Mouse (Mus musculus): Measurements from ENCODE around the gene Apoc1.
A peak's percentile ranks its signal among the peaks of the same experiment; 100 is the strongest.

Gene Apoc1

DNA sequence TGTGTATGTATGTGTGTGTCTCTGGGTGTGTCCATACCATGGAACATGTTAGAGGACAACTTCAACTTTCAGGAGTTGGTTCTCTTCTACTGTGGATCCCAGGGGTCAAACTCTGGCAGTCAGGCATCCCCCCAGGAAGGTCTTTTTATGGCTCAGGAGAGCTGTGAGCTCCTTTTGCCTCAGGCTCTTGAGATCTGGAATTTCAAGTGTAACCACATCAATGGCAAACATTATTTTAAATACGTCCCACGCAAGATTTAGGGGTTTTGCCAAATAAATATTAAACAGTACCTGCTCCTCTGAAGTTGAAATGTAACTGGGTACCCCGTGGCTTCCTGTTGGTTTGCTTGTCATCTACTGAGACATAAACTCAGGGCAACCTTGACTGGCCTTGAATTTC is 9.5 kb downstream of the Apoc1 start:
- no peak for DNase-seq (ENCODE audit: low read depth, low spot score)
- H3K27me3 ChIP-seq (ENCODE audit: control insufficient read depth, insufficient read depth, low read length, poor library complexity, severe bottlenecking): no peaks in the 10 kb centered on the region
- H3K36me3 ChIP-seq (ENCODE audit: control insufficient read depth, insufficient read depth, low read length, poor library complexity, severe bottlenecking): no peaks in the 10 kb centered on the region

DNA sequence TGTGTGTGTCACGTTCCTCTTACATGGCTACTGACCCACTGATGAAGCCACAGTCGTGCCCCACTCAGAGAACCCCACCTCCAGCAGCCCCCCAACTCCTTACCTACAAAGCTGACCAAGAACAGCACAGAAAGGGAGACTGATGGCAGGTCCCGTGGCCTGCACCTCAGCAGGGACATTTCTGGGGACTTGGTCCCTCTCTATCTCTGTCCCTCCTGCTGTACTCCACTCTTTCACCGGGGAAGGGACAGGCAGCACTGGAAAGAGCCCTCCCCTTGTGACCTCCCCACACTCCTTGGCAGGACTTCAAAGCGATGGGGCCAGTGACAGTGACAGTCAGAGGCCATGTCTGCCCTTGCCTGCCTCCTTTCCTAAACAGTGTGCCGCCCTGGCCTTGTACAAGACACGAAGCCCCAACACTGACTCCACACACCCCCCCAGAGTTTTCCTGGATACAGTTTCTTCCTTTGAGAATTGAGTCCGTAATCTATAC is 11.2 kb downstream of the Apoc1 start, which contains the start of the genes Gm44805 and Apoc4:
Gm44805 (minus strand) TSS at position 222 of the 493 bp plus-strand sequence.
Apoc4 (minus strand) TSS at position 278 of the 493 bp plus-strand sequence.
- no peaks in the 10 kb centered on the region for H3K36me3 ChIP-seq (ENCODE audit: control insufficient read depth, insufficient read depth, low read length, poor library complexity, severe bottlenecking)
- no peak for DNase-seq (ENCODE audit: low read depth, low spot score)
- no peaks in the 10 kb centered on the region for H3K27me3 ChIP-seq (ENCODE audit: control insufficient read depth, insufficient read depth, low read length, poor library complexity, severe bottlenecking)

DNA sequence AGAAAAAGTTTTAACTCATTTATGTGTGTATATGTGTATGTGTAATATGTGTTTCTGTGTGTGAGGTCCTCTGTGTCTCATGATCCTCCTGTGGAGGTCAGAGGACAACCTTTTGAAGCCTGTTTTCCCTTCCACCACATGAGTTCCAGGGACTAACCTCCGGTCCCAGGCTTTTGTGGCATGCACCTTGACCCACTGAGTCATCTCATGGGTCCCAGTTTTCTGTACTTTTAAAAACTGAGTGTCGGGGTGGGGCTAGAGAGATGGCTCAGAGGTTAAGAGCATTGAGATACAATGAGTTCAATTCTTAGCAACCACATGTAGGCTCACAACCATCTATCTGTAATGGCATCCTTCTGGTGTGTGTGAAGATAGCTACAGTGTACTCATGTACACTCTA is 11.8 kb downstream of the Apoc1 start:
- Histone ChIP-seq H3K27me3 (ENCODE audit: control insufficient read depth, insufficient read depth, low read length, poor library complexity, severe bottlenecking) (no peaks in the 10 kb centered on the region), H3K36me3 (ENCODE audit: control insufficient read depth, insufficient read depth, low read length, poor library complexity, severe bottlenecking) (no peaks in the 10 kb centered on the region)
- DNase-seq (ENCODE audit: low read depth, low spot score): no peak

- H3K27me3 ChIP-seq (ENCODE audit: control insufficient read depth, insufficient read depth, low read length, poor library complexity, severe bottlenecking): no peaks in the 10 kb centered on the region
- H3K36me3 ChIP-seq (ENCODE audit: control insufficient read depth, insufficient read depth, low read length, poor library complexity, severe bottlenecking): no peaks in the 10 kb centered on the region
These were observed 13.6 kb downstream of the Apoc1 start for GRCm38 (mm10) chr7:19678901-19679300.

GRCm38 (mm10) chr7:19677872-19678271 is 14.6 kb downstream of the Apoc1 start, which contains the start of gene Apoc2:
TSS of gene Apoc2 (minus strand) at chr7:19677941.
- H3K36me3 ChIP-seq (ENCODE audit: control insufficient read depth, insufficient read depth, low read length, poor library complexity, severe bottlenecking): no peaks in the 10 kb centered on the region
- no peaks in the 10 kb centered on the region for H3K27me3 ChIP-seq (ENCODE audit: control insufficient read depth, insufficient read depth, low read length, poor library complexity, severe bottlenecking)
- no peak for DNase-seq (ENCODE audit: low read depth, low spot score)

More at GRCm38 (mm10) chr7:19678901-19679300, 13.6 kb downstream of the Apoc1 start:
- no peak for DNase-seq (ENCODE audit: low read depth, low spot score)

DNA sequence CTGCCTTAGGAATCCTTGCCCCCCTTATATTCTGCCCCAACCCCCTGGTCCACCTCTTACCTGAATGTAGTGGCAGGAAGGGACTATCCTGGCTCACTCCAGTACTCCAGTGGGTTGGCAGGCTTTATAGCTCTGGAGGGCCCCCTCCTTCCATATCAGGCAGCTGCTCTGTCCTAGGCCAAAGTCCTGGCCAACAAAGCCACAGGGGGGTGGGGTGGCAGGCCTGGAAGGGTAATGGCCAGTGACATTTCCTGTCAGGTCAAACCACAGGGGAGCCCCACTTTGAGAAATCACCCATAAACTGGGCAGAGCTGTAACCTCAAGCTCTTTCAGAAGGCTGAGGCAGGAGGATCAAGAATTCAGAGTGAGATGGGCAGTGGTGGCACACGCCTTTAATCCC is 15.8 kb downstream of the Apoc1 start:
- no peak for DNase-seq (ENCODE audit: low read depth, low spot score)
- H3K27me3 ChIP-seq (ENCODE audit: control insufficient read depth, insufficient read depth, low read length, poor library complexity, severe bottlenecking): no peaks in the 10 kb centered on the region
- H3K36me3 ChIP-seq (ENCODE audit: control insufficient read depth, insufficient read depth, low read length, poor library complexity, severe bottlenecking): no peaks in the 10 kb centered on the region

DNA sequence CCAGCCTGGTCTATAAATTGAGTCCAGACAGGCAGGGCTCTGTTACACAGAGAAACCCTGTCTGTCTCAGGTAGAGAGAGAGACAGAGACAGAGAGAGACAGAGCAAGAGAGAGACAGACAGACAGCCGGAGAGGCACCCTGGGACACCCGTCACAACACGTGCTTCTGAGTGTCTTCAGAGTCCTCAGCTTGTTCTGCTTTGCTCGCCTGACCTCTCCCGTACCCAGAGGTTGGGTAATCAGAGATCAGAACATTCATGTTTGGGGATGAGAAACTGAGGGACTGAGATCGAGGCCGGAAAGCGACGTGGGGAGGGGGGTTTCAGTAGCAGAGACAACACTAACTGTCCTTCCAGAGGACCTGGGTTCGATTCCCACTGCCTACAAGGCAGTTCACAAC is 16.6 kb downstream of the Apoc1 start:
- H3K27me3 ChIP-seq (ENCODE audit: control insufficient read depth, insufficient read depth, low read length, poor library complexity, severe bottlenecking): no peaks in the 10 kb centered on the region
- no peaks in the 10 kb centered on the region for H3K36me3 ChIP-seq (ENCODE audit: control insufficient read depth, insufficient read depth, low read length, poor library complexity, severe bottlenecking)
- DNase-seq (ENCODE audit: low read depth, low spot score): no peak

DNA sequence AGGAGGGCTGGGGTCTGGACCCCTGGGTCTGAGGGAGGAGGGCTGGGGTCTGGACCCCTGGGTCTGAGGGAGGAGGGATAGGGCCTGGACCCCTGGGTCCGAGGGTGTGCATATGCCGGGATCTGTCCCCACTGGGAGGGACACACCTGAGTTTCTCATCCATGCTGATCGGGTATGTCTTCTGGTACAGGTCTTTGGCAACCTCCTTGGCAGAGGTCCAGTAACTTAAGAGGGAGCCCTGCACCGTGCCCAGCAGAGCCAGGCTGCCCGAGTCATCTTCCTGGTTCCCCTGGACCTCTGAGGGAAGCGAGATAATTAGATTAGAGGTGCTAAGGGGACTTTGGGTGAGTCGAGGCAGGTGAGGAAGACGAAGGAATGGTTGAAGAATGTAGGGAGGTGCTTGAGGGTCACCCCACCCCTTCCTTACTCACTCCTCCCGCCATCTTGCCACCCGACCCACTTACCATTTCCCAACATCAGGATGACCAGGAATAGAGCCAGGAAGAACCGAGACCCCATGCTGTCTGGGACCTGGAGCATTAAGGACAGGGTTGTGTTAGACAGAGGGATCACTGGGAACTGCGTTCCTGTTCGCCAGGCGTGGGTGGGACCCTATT is 19.3 kb downstream of the Apoc1 start:
- no peak for DNase-seq (ENCODE audit: low read depth, low spot score)
- Histone ChIP-seq H3K27me3 (ENCODE audit: control insufficient read depth, insufficient read depth, low read length, poor library complexity, severe bottlenecking) (no peaks in the 10 kb centered on the region), H3K36me3 (ENCODE audit: control insufficient read depth, insufficient read depth, low read length, poor library complexity, severe bottlenecking) (no peaks in the 10 kb centered on the region)

DNA sequence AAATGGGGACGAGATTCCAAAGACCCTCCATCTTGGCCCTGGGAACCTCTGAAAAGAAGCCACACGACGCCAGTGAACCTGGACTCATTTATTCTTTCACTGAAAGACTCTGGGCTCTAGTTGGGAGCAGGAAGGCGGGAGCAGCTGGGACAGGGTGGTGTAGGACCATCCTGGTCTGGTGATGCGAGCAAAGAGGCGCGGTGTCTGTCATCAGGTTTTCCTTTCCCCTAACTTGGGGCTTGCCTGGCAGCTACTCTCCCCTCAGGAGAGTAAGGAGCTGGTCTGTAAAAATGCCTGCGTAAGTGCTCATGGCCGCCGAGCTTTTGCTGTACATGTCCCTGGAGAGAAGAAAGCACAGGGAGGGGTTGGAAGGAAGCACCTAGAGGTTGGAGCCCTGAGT is 20.9 kb downstream of the Apoc1 start:
- Histone ChIP-seq H3K27me3 (ENCODE audit: control insufficient read depth, insufficient read depth, low read length, poor library complexity, severe bottlenecking) (no peaks in the 10 kb centered on the region), H3K36me3 (ENCODE audit: control insufficient read depth, insufficient read depth, low read length, poor library complexity, severe bottlenecking) (no peaks in the 10 kb centered on the region)
- no peak for DNase-seq (ENCODE audit: low read depth, low spot score)

- Histone ChIP-seq H3K27me3 (ENCODE audit: control insufficient read depth, insufficient read depth, low read length, poor library complexity, severe bottlenecking) (no peaks in the 10 kb centered on the region), H3K36me3 (ENCODE audit: control insufficient read depth, insufficient read depth, low read length, poor library complexity, severe bottlenecking) (no peaks in the 10 kb centered on the region)
- DNase-seq (ENCODE audit: low read depth, low spot score): peak; percentile 96
These were observed 23.3 kb downstream of the Apoc1 start for GRCm38 (mm10) chr7:19668947-19669721.

DNA sequence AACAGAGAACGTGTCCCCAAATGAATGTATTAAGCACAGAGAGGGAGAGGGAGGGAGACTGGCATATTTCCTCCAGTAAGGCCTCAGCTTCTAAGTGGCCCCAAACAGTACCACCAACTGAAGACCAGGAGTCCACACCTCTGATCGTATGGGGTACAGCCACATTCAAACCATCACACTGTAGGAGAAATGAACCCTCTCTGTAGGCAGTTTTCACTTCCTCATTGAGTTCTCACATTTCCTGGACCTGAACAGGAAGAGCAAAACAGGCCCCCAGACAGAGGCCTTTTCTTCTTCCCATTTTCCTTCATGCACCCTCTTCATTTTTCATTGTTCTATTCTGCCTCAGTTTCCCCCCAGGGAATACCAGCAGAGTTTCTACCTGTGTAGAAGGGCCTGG is 25.0 kb downstream of the Apoc1 start:
- no peaks in the 10 kb centered on the region for H3K27me3 ChIP-seq (ENCODE audit: control insufficient read depth, insufficient read depth, low read length, poor library complexity, severe bottlenecking)
- peak; percentile 76 for DNase-seq (ENCODE audit: low read depth, low spot score)

GRCm38 (mm10) chr7:19666750-19667149 is 25.7 kb downstream of the Apoc1 start:
- no peaks in the 10 kb centered on the region for H3K36me3 ChIP-seq (ENCODE audit: control insufficient read depth, insufficient read depth, low read length, poor library complexity, severe bottlenecking)
- DNase-seq (ENCODE audit: low read depth, low spot score): peak; percentile 33

More for the DNA sequence above, 25.0 kb downstream of the Apoc1 start:
- no peaks in the 10 kb centered on the region for H3K36me3 ChIP-seq (ENCODE audit: control insufficient read depth, insufficient read depth, low read length, poor library complexity, severe bottlenecking)

GRCm38 (mm10) chr7:19664955-19665841 is 27.3 kb downstream of the Apoc1 start, which contains the start of gene Clptm1:
TSS of gene Clptm1 (minus strand) at chr7:19665033.
- H3K36me3 ChIP-seq (ENCODE audit: control insufficient read depth, insufficient read depth, low read length, poor library complexity, severe bottlenecking): no peaks in the 10 kb centered on the region
- peak; percentile 98 for DNase-seq (ENCODE audit: low read depth, low spot score)
- H3K27me3 ChIP-seq (ENCODE audit: control insufficient read depth, insufficient read depth, low read length, poor library complexity, severe bottlenecking): no peaks in the 10 kb centered on the region

More at GRCm38 (mm10) chr7:19666750-19667149, 25.7 kb downstream of the Apoc1 start:
- no peaks in the 10 kb centered on the region for H3K27me3 ChIP-seq (ENCODE audit: control insufficient read depth, insufficient read depth, low read length, poor library complexity, severe bottlenecking)

DNA sequence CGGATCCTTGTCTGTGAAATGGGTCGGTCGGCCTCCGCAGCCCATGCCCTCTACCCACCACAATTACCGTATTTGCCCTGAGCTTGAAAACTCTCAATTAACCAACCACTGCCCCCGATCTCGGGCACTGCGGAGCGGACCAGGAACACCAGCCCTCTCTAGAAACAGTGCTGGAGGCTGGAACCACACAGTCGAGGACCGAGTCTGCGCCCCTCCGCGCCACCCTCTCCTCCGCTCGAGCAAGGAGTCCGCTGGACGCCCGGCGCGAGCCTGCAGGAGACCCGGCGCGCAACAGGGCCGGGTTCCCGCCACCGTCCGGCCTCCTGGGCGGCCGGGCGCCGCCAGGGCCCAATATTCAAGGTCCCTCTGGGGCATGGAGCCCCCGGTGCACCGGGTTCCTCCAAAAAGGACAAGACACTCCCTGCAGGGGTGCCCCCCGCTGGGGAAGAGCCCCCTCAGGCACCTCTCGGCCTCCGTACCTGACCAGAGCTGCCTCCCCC is 28.0 kb downstream of the Apoc1 start:
- Histone ChIP-seq H3K36me3 (ENCODE audit: control insufficient read depth, insufficient read depth, low read length, poor library complexity, severe bottlenecking) (no peaks in the 10 kb centered on the region), H3K27me3 (ENCODE audit: control insufficient read depth, insufficient read depth, low read length, poor library complexity, severe bottlenecking) (no peaks in the 10 kb centered on the region)
- DNase-seq (ENCODE audit: low read depth, low spot score): no peak

Measured in splenic B cell, adult 2 months (primary cell).